Mouse (Mus musculus): Measurements from ENCODE around the gene Cavin3.

DNA sequence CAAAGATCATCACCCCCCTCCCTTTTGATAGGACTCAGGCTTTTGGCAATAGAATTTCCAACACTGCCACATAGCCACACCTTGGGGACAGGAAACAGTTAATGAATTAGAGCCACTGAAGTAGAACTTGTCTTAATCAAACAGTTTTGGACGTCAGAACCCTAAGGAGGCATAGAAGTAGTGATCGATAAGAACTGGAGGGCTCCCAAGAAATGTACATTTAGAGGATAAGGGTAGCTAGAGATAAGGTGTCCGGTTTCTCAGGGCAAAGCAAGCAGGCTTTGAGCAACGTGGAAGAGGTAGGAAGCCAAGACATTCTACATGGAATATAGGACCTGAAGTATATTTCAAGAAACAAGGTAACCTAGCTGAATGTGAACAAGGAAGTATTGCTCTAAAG, 40.7 kb downstream of the Cavin3 start:
- TF ChIP-seq CTCF (IDR thresholded peaks at IDR 0.05; ENCODE audit: control insufficient read depth, insufficient read depth, insufficient replicate concordance, low read depth, low read length) (no peak), POLR2A (IDR thresholded peaks at IDR 0.05; ENCODE audit: control insufficient read depth, low read depth, low read length) (no peak)
